Mouse (Mus musculus) c-Kit-positive CD71-negative TER-119-negative erythroid progenitor cells, embryonic 14.5 days (primary cell): ENCODE results near the gene Crhr2.

Experiments
- DNase-seq: peaks from one replicate; pipeline ENCODE4 v3.0.0-alpha.2; 2013; ENCODE audit warnings: low read depth

Crhr2 gene

DNA sequence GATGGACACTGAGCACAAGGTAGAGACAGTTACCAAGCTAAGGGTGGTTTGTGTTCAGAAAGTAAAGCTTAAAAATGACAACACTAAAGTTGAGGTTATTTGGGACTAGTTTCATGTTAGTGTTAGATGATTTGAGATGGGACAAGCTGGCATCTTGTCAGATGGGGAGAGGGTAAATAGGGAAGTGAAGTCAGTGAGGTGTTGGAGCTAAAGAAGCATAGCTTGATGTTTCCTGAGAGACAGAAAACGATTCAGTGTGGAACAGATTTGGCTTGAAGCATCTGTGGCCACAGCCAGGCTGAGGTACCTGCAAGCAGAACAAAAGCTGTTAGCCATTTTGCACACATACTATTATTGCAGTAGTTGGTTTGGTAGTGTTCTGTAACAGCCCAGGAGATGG lies 87.5 kb downstream of the Crhr2 start:
- DNase-seq: no peak

GRCm38 (mm10) chr6:55044542-55044941 lies 88.3 kb downstream of the Crhr2 start:
- DNase-seq: no peak

GRCm38 (mm10) chr6:55043206-55043605 lies 89.6 kb downstream of the Crhr2 start:
- no peak for DNase-seq
